Mouse (Mus musculus) frontal cortex, postnatal 14 days (tissue): ENCODE results near the gene C130026I21Rik.
"Not testable (repeated sequence)": the region's sequence is repeated elsewhere in the genome, so short reads cannot be mapped to it uniquely, and the experiment has no call there.

Experiments used
- DNase-seq, 2 experiments: peaks; one replicate each; pipeline ENCODE4 v3.0.0; 2022; ENCODE audit warnings: low spot score in 2 of 2

C130026I21Rik gene

GRCm38 (mm10) chr1:85121841-85122240 is 148.5 kb downstream of the C130026I21Rik start:
- DNase-seq = not testable (repeated sequence)

GRCm38 (mm10) chr1:85118341-85118740 is 152.0 kb downstream of the C130026I21Rik start:
- DNase-seq = not testable (repeated sequence)

GRCm38 (mm10) chr1:85117537-85117936 is 152.8 kb downstream of the C130026I21Rik start:
- DNase-seq = not testable (repeated sequence)

- not testable (repeated sequence) for DNase-seq
These were observed 155.5 kb downstream of the C130026I21Rik start for GRCm38 (mm10) chr1:85114666-85115402.

GRCm38 (mm10) chr1:85114078-85114477 is 156.3 kb downstream of the C130026I21Rik start:
- not testable (repeated sequence) for DNase-seq

GRCm38 (mm10) chr1:85112889-85113288 is 157.5 kb downstream of the C130026I21Rik start:
- DNase-seq = not testable (repeated sequence)

- not testable (repeated sequence) for DNase-seq
These were observed 158.1 kb downstream of the C130026I21Rik start for GRCm38 (mm10) chr1:85112266-85112665.

- not testable (repeated sequence) for DNase-seq
These were observed 158.8 kb downstream of the C130026I21Rik start for GRCm38 (mm10) chr1:85111572-85111971.

GRCm38 (mm10) chr1:85110876-85111275 is 159.5 kb downstream of the C130026I21Rik start:
- not testable (repeated sequence) for DNase-seq

GRCm38 (mm10) chr1:85109753-85110152 is 160.6 kb downstream of the C130026I21Rik start, which contains the start of gene A530032D15Rik:
A530032D15Rik (minus strand) TSS chr1:85109853.
- DNase-seq = not testable (repeated sequence)

- not testable (repeated sequence) for DNase-seq
These were observed 164.4 kb downstream of the C130026I21Rik start for GRCm38 (mm10) chr1:85106013-85106412.

- not testable (repeated sequence) for DNase-seq
These were observed 165.0 kb downstream of the C130026I21Rik start for GRCm38 (mm10) chr1:85105336-85105735.

GRCm38 (mm10) chr1:85101754-85102153 is 168.6 kb downstream of the C130026I21Rik start:
- DNase-seq = not testable (repeated sequence)

- not testable (repeated sequence) for DNase-seq
These were observed 170.5 kb downstream of the C130026I21Rik start, which contains the start of gene Gm10553 for GRCm38 (mm10) chr1:85099864-85100263. Gm10553 (plus strand) TSS chr1:85100164.

GRCm38 (mm10) chr1:85099081-85099480 is 171.3 kb downstream of the C130026I21Rik start:
- not testable (repeated sequence) for DNase-seq

GRCm38 (mm10) chr1:85093011-85093572 is 177.3 kb downstream of the C130026I21Rik start:
- DNase-seq = not testable (repeated sequence)

GRCm38 (mm10) chr1:85092169-85092568 is 178.2 kb downstream of the C130026I21Rik start:
- DNase-seq = not testable (repeated sequence)

GRCm38 (mm10) chr1:85086211-85086610 is 184.2 kb downstream of the C130026I21Rik start:
- not testable (repeated sequence) for DNase-seq

GRCm38 (mm10) chr1:85084803-85085202 is 185.6 kb downstream of the C130026I21Rik start:
- not testable (repeated sequence) for DNase-seq

- not testable (repeated sequence) for DNase-seq
These were observed 197.3 kb downstream of the C130026I21Rik start for GRCm38 (mm10) chr1:85073099-85073498.

GRCm38 (mm10) chr1:85071690-85072089 is 198.7 kb downstream of the C130026I21Rik start:
- DNase-seq = not testable (repeated sequence)

- DNase-seq = not testable (repeated sequence)
These were observed 234.6 kb downstream of the C130026I21Rik start for GRCm38 (mm10) chr1:85035801-85036200.

- not testable (repeated sequence) for DNase-seq
These were observed 236.0 kb downstream of the C130026I21Rik start for GRCm38 (mm10) chr1:85034394-85034793.
